Mouse (Mus musculus): ENCODE data around the gene Hao1. TPM values are rescaled to one million over a fixed set of nuclear protein-coding genes. Genes with fewer than 3 reads are reported as not detected.

Hao1 gene
- total and polyA plus RNA-seq, 3 experiments = not detected

DNA sequence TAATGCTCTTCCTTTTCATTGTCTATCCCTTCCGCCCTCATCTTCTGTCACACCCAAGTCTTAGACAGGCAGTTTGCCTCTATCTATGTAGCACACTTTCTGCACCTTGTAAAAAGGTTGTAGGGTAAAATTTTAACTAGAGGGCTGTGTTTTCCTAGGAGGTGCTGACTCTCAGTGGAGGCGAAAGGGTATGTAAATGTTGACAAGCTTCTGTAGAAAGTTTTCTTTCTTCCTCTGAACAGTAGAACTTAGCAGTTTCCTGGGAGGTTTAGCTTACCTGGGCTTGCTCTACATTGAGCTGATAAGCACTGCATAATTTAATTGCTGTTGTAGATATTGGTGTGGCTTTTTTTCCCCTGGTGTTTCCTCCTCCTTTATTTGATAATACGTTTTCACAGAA, 5.3 kb upstream of the Hao1 start:
- Histone ChIP-seq H3K79me2 (ENCODE audit: control insufficient read depth, insufficient read depth, low read length, poor library complexity) (no peaks in the 10 kb centered on the region), H3K27me3 (ENCODE audit: control insufficient read depth in 1 of 2, insufficient read depth in 2 of 2, low read length in 2 of 2) (no peaks in the 10 kb centered on the region), H3K9me3 (replicated peaks; ENCODE audit: insufficient read depth, low read length) (no peaks in the 10 kb centered on the region), H3K27ac (ENCODE audit: control insufficient read depth, low read depth, low read length) (no peak overlapping the region), H3K9ac (ENCODE audit: control insufficient read depth, low read depth, low read length, poor library complexity, severe bottlenecking) (no peak overlapping the region), H3K4me1 (ENCODE audit: control insufficient read depth in 1 of 2, insufficient read depth in 2 of 2, low read length in 2 of 2) (no peaks in the 10 kb centered on the region), H3K4me3 (ENCODE audit: control insufficient read depth in 1 of 2, insufficient read depth in 1 of 2, low read depth in 2 of 2, low read length in 2 of 2) (no peak overlapping the region), H3K36me3 (ENCODE audit: control insufficient read depth in 1 of 2, insufficient read depth in 2 of 2, low read length in 2 of 2) (no peaks in the 10 kb centered on the region)
- TF ChIP-seq SIN3A (IDR thresholded peaks at IDR 0.05; ENCODE audit: low read length) (no peak), POLR2AphosphoS2 (IDR thresholded peaks at IDR 0.05; ENCODE audit: low read length) (no peak), NELFE (IDR thresholded peaks at IDR 0.05; ENCODE audit: low read depth, low read length) (no peak), MXI1 (IDR thresholded peaks at IDR 0.05; ENCODE audit: low read depth, low read length) (no peak), CHD2 (IDR thresholded peaks at IDR 0.05; ENCODE audit: low read length) (no peak), CHD1 (IDR thresholded peaks at IDR 0.05; ENCODE audit: low read depth, low read length) (no peak), RAD21 (IDR thresholded peaks at IDR 0.05; ENCODE audit: low read depth, low read length) (no peak), POLR2A (IDR thresholded peaks at IDR 0.05; ENCODE audit: control insufficient read depth in 1 of 2, insufficient read depth in 1 of 2, low read depth in 1 of 2, low read length in 2 of 2, poor library complexity in 1 of 2) (no peak), ZNF384 (IDR thresholded peaks at IDR 0.05; ENCODE audit: low read depth, low read length) (no peak), ELF1 (IDR thresholded peaks at IDR 0.05; ENCODE audit: low read depth, low read length) (no peak), ETS1 (IDR thresholded peaks at IDR 0.05; ENCODE audit: low read depth, low read length) (no peak), ZKSCAN1 (IDR thresholded peaks at IDR 0.05; ENCODE audit: low read depth, low read length) (no peak)
- no peak for DNase-seq (ENCODE audit: low read depth, low spot score)

DNA sequence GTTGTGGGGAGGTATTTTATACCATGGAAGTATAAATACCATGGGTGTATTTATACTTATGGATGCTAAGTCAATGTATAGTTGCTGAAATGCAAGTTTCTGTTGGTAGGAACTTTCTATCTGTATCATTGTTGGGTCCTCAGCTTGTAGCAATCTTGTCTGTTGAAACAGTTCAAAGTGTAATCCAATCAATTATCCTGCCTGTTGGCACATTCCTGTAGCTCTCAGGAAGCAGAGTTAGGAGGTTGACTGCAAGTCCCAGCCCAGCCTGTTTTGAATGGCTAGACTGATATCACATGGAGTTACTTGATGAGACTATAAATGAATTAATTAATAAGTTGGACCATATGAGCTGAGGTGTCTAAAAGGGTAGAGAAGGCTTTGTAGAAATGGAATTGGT, 1.8 kb downstream of the Hao1 start:
- H3K4me1 ChIP-seq (ENCODE audit: control insufficient read depth in 1 of 2, insufficient read depth in 2 of 2, low read length in 2 of 2) = no peaks in the 10 kb centered on the region
- no peaks in the 10 kb centered on the region for H3K9me3 ChIP-seq (replicated peaks; ENCODE audit: insufficient read depth, low read length)
- H3K79me2 ChIP-seq (ENCODE audit: control insufficient read depth, insufficient read depth, low read length, poor library complexity) = no peaks in the 10 kb centered on the region
- H3K9ac ChIP-seq (ENCODE audit: control insufficient read depth, low read depth, low read length, poor library complexity, severe bottlenecking) = no peak overlapping the region
- TF ChIP-seq CHD1 (IDR thresholded peaks at IDR 0.05; ENCODE audit: low read depth, low read length) (no peak), TCF12 (IDR thresholded peaks at IDR 0.05; ENCODE audit: low read depth, low read length) (no peak), MEF2A (IDR thresholded peaks at IDR 0.05; ENCODE audit: extremely low read depth, insufficient replicate concordance, low read depth, low read length, poor library complexity, severe bottlenecking) (no peak)
- H3K36me3 ChIP-seq (ENCODE audit: control insufficient read depth in 1 of 2, insufficient read depth in 2 of 2, low read length in 2 of 2) = no peaks in the 10 kb centered on the region
- no peak for DNase-seq (ENCODE audit: low read depth, low spot score)
- H3K4me3 ChIP-seq (ENCODE audit: control insufficient read depth in 1 of 2, insufficient read depth in 1 of 2, low read depth in 2 of 2, low read length in 2 of 2) = no peak overlapping the region
- no peaks in the 10 kb centered on the region for H3K27me3 ChIP-seq (ENCODE audit: control insufficient read depth in 1 of 2, insufficient read depth in 2 of 2, low read length in 2 of 2)
- no peak overlapping the region for H3K27ac ChIP-seq (ENCODE audit: control insufficient read depth, low read depth, low read length)

DNA sequence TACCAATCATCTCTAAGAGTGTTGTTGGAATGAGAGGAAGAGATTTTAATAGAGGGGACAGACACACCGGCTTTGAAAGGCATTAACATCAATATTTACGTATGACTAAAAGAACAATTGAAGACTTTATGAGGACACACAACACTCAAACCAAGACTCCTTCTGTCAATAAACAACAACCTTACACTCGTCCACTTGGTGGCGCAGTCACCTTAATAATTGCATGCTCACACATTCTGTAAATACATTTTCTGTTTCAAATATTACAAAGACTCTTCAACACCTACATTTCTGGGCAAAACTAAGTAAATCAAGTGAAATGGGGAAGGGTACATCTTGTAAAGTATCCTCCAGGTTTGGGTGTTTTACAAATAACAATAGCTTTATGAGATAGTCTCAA, 4.4 kb downstream of the Hao1 start:
- Histone ChIP-seq H3K27me3 (ENCODE audit: control insufficient read depth in 1 of 2, insufficient read depth in 2 of 2, low read length in 2 of 2) (no peaks in the 10 kb centered on the region; a peak in 1 of 4 replicates), H3K9ac (ENCODE audit: control insufficient read depth, low read depth, low read length, poor library complexity, severe bottlenecking) (no peak overlapping the region), H3K4me3 (ENCODE audit: control insufficient read depth in 1 of 2, insufficient read depth in 1 of 2, low read depth in 2 of 2, low read length in 2 of 2) (no peak overlapping the region), H3K36me3 (ENCODE audit: control insufficient read depth in 1 of 2, insufficient read depth in 2 of 2, low read length in 2 of 2) (no peaks in the 10 kb centered on the region), H3K27ac (ENCODE audit: control insufficient read depth, low read depth, low read length) (no peak overlapping the region), H3K79me2 (ENCODE audit: control insufficient read depth, insufficient read depth, low read length, poor library complexity) (no peaks in the 10 kb centered on the region), H3K4me1 (ENCODE audit: control insufficient read depth in 1 of 2, insufficient read depth in 2 of 2, low read length in 2 of 2) (no peaks in the 10 kb centered on the region), H3K9me3 (replicated peaks; ENCODE audit: insufficient read depth, low read length) (no peaks in the 10 kb centered on the region)
- DNase-seq (ENCODE audit: low read depth, low spot score) = peak; percentile 63
- TF ChIP-seq CHD1 (IDR thresholded peaks at IDR 0.05; ENCODE audit: low read depth, low read length) = no peak
- peak; percentile 93 for TF ChIP-seq SMC3 (IDR thresholded peaks at IDR 0.05; ENCODE audit: low read depth, low read length)
- TF ChIP-seq ZC3H11A (IDR thresholded peaks at IDR 0.05; ENCODE audit: low read depth, low read length) = peak; percentile 87
- no peak for TF ChIP-seq MYB (IDR thresholded peaks at IDR 0.05; ENCODE audit: low read depth, low read length)
- TF ChIP-seq RCOR1 (IDR thresholded peaks at IDR 0.05; ENCODE audit: low read depth, low read length) = no peak
- peak; percentile 24 to 89 (median 26); a peak in 4 of 6 replicates for TF ChIP-seq CTCF (IDR thresholded peaks at IDR 0.05 in 2 of 3, conservative IDR thresholded peaks at IDR 0.05 in 1 of 3; ENCODE audit: control insufficient read depth in 1 of 3, insufficient read depth in 1 of 3, low read depth in 2 of 3, low read length in 3 of 3, poor library complexity in 1 of 3, severe bottlenecking in 1 of 3)
- no peak for TF ChIP-seq ELF1 (IDR thresholded peaks at IDR 0.05; ENCODE audit: low read depth, low read length)
- TF ChIP-seq RAD21 (IDR thresholded peaks at IDR 0.05; ENCODE audit: low read depth, low read length) = peak; percentile 90
- no peak for TF ChIP-seq CHD2 (IDR thresholded peaks at IDR 0.05; ENCODE audit: low read length)
